Mouse (Mus musculus): ENCODE measurements around the gene Clec2l. TPM values are rescaled to one million over a fixed set of nuclear protein-coding genes. Genes with fewer than 3 reads are reported as not detected.

The Clec2l gene
- total RNA-seq, 2 experiments from 2014 or later = 0.36 to 0.47 TPM

GRCm38 (mm10) chr6:38713957-38714898 lies 51.4 kb downstream of the Clec2l start:
- intact Hi-C loops (cut with DNase I) = no loop called here
- DNase-seq = no peak

GRCm38 (mm10) chr6:38715881-38716280 lies 53.0 kb downstream of the Clec2l start:
- intact Hi-C loops (cut with DNase I) = no loop called here
- DNase-seq = no peak

GRCm38 (mm10) chr6:38718625-38719024 lies 55.8 kb downstream of the Clec2l start:
- DNase-seq = no peak
- intact Hi-C loops (cut with DNase I) = no loop called here

GRCm38 (mm10) chr6:38719229-38719628 lies 56.4 kb downstream of the Clec2l start:
- intact Hi-C loops (cut with DNase I) = no loop called here
- DNase-seq = no peak

GRCm38 (mm10) chr6:38721361-38721760 lies 58.5 kb downstream of the Clec2l start:
- intact Hi-C loops (cut with DNase I) = no loop called here
- no peak for DNase-seq

GRCm38 (mm10) chr6:38725515-38725914 lies 62.6 kb downstream of the Clec2l start:
- intact Hi-C loops (cut with DNase I) = no loop called here
- DNase-seq = no peak

Other genes starting within 250 kb of the Clec2l start
- 10 to 100 TPM; 18.3 to 21.8 TPM for gene Ubn2, start 229.1 kb upstream of the Clec2l start, total RNA-seq (2021)
- 100 to 1,000 TPM; 120 to 165 TPM for gene Fmc1, start 129.6 kb upstream of the Clec2l start, total RNA-seq (2021)
- 100 to 1,000 TPM in 1 of 2 experiments, 10 to 100 TPM in 1; 93.4 to 113 TPM for gene Luc7l2, start 111.7 kb upstream of the Clec2l start, total RNA-seq (2021)
- gene Klrg2, start 25.8 kb upstream of the Clec2l start, total RNA-seq (2021) = under 1 TPM; 0.10 to 0.12 TPM
- gene Tbxas1, start 212.3 kb downstream of the Clec2l start, total RNA-seq (2021) = under 1 TPM; 0.79 to 0.81 TPM
- 100 to 1,000 TPM in 1 of 2 experiments, 10 to 100 TPM in 1; 71.5 to 114 TPM for gene Hipk2, start 213.1 kb downstream of the Clec2l start, total RNA-seq (2021)